Mouse (Mus musculus) T-helper 17 cell (primary cell): Measurements from ENCODE around the gene Gm11733.

Experiments
- in situ Hi-C, 2 experiments: fragments of 300-600 bp; cut with MboI, MseI; formaldehyde crosslinking; loops; 1 replicate in 1 of 2; 2 replicates in 1 of 2; pipeline ENCODE4 v1.15.1; 2025; ENCODE audit warnings: high pct_unique_total_duplicates in 2 of 2

The Gm11733 gene

DNA sequence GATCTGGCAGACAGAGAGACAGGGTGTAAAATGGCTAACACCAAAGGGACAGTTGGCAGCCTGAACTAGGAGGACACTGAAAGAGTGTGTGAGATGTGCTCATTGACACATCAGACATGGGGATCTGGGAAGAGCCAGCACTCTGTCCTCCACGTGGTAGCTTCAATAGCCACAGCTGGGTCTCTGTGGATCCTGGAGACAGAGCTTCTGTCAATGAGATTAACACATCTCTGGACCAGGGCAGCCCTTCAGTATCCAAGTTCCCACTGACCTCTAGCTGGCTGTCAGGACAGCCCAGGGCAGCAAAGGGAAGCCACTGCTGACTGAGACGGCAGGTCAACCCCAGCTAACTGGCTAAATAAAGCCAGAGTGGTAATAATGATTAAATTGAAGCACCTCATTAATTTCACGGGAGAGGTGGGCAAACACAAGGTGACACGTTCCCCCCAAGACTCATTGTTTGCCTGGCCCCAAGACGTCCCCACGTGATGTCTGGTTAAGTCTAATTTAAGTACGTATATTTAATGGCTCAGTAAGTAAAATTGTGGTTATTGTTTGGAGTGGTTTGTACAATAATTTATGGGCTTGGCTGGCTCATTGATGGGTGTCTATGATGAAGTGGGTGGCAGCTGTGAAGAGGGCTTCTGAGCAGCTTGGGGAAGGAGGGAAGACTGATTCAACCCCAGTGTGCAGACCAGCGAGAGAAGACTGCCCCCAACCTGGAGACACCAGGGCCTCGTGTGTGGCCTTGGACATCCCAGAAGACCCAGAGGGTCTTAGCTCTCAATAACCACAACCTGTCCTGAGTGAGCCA lies 51.5 kb downstream of the Gm11733 start:
- in situ Hi-C loops: no loop called here

GRCm38 (mm10) chr11:117536586-117536985 lies 52.4 kb downstream of the Gm11733 start:
- in situ Hi-C loops: no loop called here
